16 mouse cellular contexts compared by ENCODE assay signal in the genomic region with DNA sequence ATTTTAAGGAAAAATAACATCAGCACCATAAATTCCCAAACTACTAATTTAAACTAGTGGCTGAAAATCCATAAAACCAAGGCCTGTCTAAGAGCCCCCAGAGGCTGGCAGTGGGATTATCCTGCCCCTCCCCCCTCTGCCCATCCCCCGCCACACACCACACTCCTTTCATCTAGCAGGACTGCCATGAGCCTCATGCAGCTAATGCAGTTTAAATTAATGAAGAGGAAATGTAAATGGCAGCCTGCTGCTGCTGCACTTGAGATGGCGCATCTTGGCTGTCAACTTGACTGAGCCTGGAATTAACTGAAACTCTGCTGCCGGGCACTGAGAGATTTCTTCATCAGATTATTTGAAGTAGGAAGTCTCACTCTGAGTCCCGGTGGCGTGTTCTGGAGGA.
A peak's percentile ranks its signal among the peaks of the same experiment; 100 is the strongest.
DNase-seq lines count a peak whose midpoint lies in the region; ATAC-seq and TF ChIP-seq lines count a peak whose summit lies in the region.
"Had no signal": no experiment of that assay in that cellular context is flagged by ENCODE, and none has a peak within 500 bp of the region (broad histone marks: within the 10 kb centered on the region; RNA-seq: fewer than 3 reads in every experiment).

No protein-coding gene starts in this region.

- no peak overlapping the region for H3K4me3 ChIP-seq in forebrain, embryonic 12.5 days (replicated peaks)
- no peak overlapping the region for H3K4me3 ChIP-seq in hindbrain, postnatal 0 days (ENCODE audit: low read length)
- no peak overlapping the region for H3K4me3 ChIP-seq in neural tube, embryonic 13.5 days
- H3K4me3 ChIP-seq: heart, embryonic 15.5 days; liver, embryonic 12.5 days had no signal

- 51% methylated on average over 5 of the region's 5 CpGs for WGBS in forebrain, embryonic 12.5 days
- 53% methylated on average over 5 of the region's 5 CpGs for WGBS in hindbrain, postnatal 0 days
- 53% methylated on average over 5 of the region's 5 CpGs for WGBS in neural tube, embryonic 13.5 days

- H3K9me3 ChIP-seq in forebrain, embryonic 12.5 days, result no peaks in the 10 kb centered on the region
- no peaks in the 10 kb centered on the region for H3K9me3 ChIP-seq in hindbrain, postnatal 0 days (ENCODE audit: low read length)
- H3K9me3 ChIP-seq in neural tube, embryonic 13.5 days, result no peaks in the 10 kb centered on the region
- H3K9me3 ChIP-seq: heart, embryonic 15.5 days; liver, embryonic 12.5 days had no signal

- no peak for TF ChIP-seq CTCF in brain, embryonic 14.5 days (IDR thresholded peaks at IDR 0.05; ENCODE audit: borderline replicate concordance, extremely low read depth, insufficient read depth, insufficient read length)
- no peak for TF ChIP-seq CTCF in hindbrain, postnatal 0 days (IDR thresholded peaks at IDR 0.05; ENCODE audit: low read depth)

- 0 out of 2 replicates have a peak overlapping the region, but pooled peaks have one; percentile 19 for H3K27ac ChIP-seq in forebrain, embryonic 12.5 days
- H3K27ac ChIP-seq in hindbrain, postnatal 0 days, result peak overlapping the region; percentile 32; the same call in 1 of the 2 replicates
- peak overlapping the region; percentile 76 for H3K27ac ChIP-seq in neural tube, embryonic 13.5 days (replicated peaks)
- H3K27ac ChIP-seq: heart, embryonic 15.5 days; kidney, postnatal 0 days; liver, embryonic 12.5 days; stomach, postnatal 0 days had no signal

- ATAC-seq in forebrain, embryonic 12.5 days (ENCODE audit: low FRiP score), result peak; percentile 70; the same call in 1 of the 2 replicates
- ATAC-seq in hindbrain, postnatal 0 days, result no peak
- ATAC-seq in neural tube, embryonic 13.5 days (ENCODE audit: low read depth), result peak; percentile 71; the same call in 1 of the 2 replicates
- ATAC-seq in monocyte, adult 5-6 weeks (replicated peaks; ENCODE audit: insufficient number of reproducible peaks, low FRiP score, low TSS enrichment, poor library complexity, severe bottlenecking), result no peak
- ATAC-seq in erythroid progenitor cell, adult 5-6 weeks (replicated peaks; ENCODE audit: low FRiP score, poor library complexity, severe bottlenecking), result no peak
- ATAC-seq: liver, embryonic 12.5 days had no signal

- H3K9ac ChIP-seq in forebrain, embryonic 12.5 days, result no peak overlapping the region
- no peak overlapping the region for H3K9ac ChIP-seq in hindbrain, postnatal 0 days (replicated peaks; ENCODE audit: low read length)
- H3K9ac ChIP-seq in neural tube, embryonic 13.5 days, result no peak overlapping the region
- H3K9ac ChIP-seq: heart, embryonic 15.5 days; liver, embryonic 12.5 days had no signal

- peaks cover 13% of the 10 kb centered on the region for H3K4me1 ChIP-seq in forebrain, embryonic 12.5 days
- no peaks in the 10 kb centered on the region for H3K4me1 ChIP-seq in hindbrain, postnatal 0 days (ENCODE audit: insufficient read depth, low read length)
- H3K4me1 ChIP-seq in neural tube, embryonic 13.5 days (replicated peaks), result peaks cover 20% of the 10 kb centered on the region
- H3K4me1 ChIP-seq: heart, embryonic 15.5 days; liver, embryonic 12.5 days had no signal

- H3K4me2 ChIP-seq in forebrain, embryonic 12.5 days, result no peak overlapping the region
- no peak overlapping the region for H3K4me2 ChIP-seq in hindbrain, postnatal 0 days (ENCODE audit: low read depth, low read length)
- no peak overlapping the region for H3K4me2 ChIP-seq in neural tube, embryonic 13.5 days
- H3K4me2 ChIP-seq: heart, embryonic 15.5 days; liver, embryonic 12.5 days had no signal

- no peaks in the 10 kb centered on the region for H3K27me3 ChIP-seq in forebrain, embryonic 12.5 days
- no peaks in the 10 kb centered on the region for H3K27me3 ChIP-seq in hindbrain, postnatal 0 days (ENCODE audit: insufficient read depth, low read length)
- no peaks in the 10 kb centered on the region for H3K27me3 ChIP-seq in neural tube, embryonic 13.5 days
- H3K27me3 ChIP-seq: heart, embryonic 15.5 days; liver, embryonic 12.5 days had no signal

- TF ChIP-seq POLR2A in brain, embryonic 14.5 days (IDR thresholded peaks at IDR 0.05; ENCODE audit: borderline replicate concordance, extremely low read depth, insufficient read depth, insufficient read length, poor library complexity, severe bottlenecking), result no peak

- peak; percentile 76 for DNase-seq in brain, embryonic 14.5 days (ENCODE audit: low read depth)
- no peak for DNase-seq in hindbrain, postnatal 0 days (ENCODE audit: low spot score)
- DNase-seq in c-Kit-positive CD71-positive TER-119-positive erythroid progenitor cells, embryonic 14.5 days (ENCODE audit: low spot score), result no peak
- DNase-seq: adrenal gland, adult 8-10 months; gastrocnemius, postnatal 36 days; lung, postnatal 14 days; spleen, adult 18-20 months; thymus, postnatal 4 days had no signal

- 0 out of 2 replicates have a peak, but pooled peaks cover 10% of the 10 kb centered on the region for H3K36me3 ChIP-seq in forebrain, embryonic 12.5 days (replicated peaks)
- peaks cover 28% of the 10 kb centered on the region; the same call in 1 of the 2 replicates for H3K36me3 ChIP-seq in hindbrain, postnatal 0 days (ENCODE audit: insufficient read depth, low read length)
- peaks cover 53% of the 10 kb centered on the region for H3K36me3 ChIP-seq in neural tube, embryonic 13.5 days
- H3K36me3 ChIP-seq: liver, embryonic 12.5 days had no signal

Comparison
In these comparisons a context has a peak if more than half of its experiments do, and no peak if none do; other contexts are left out.
1. ATAC-seq: peak in forebrain, embryonic 12.5 days (single experiment) and neural tube, embryonic 13.5 days (single experiment); none in hindbrain, postnatal 0 days (single experiment), monocyte, adult 5-6 weeks (single experiment) and erythroid progenitor cell, adult 5-6 weeks (single experiment).
2. H3K27ac ChIP-seq: peak in every context shown above with its lines; median percentile 76 in neural tube, embryonic 13.5 days; 32 in hindbrain, postnatal 0 days; 19 in forebrain, embryonic 12.5 days.